Mouse (Mus musculus) megakaryocyte, embryonic 14.5 days (primary cell): ENCODE measurements around the gene Eif4h. TPM values are rescaled to one million over a fixed set of nuclear protein-coding genes. Genes with fewer than 3 reads are reported as not detected.
"Not testable (repeated sequence)": the region's sequence is repeated elsewhere in the genome, so short reads cannot be mapped to it uniquely, and the experiment has no call there.

Experiments
- H3K27me3 ChIP-seq: replicated peaks from 2 replicates; pipeline ENCODE3; 2012; ENCODE audit warnings: inconsistent platforms
- H3K36me3 ChIP-seq: replicated peaks from 2 replicates; pipeline ENCODE3; 2012; ENCODE audit warnings: low read length, inconsistent platforms, mixed read lengths
- H3K4me1 ChIP-seq: 2 replicates; pipeline ENCODE4 v1.6.1; 2012; ENCODE audit warnings: inconsistent platforms
- H3K4me3 ChIP-seq: replicated peaks from 2 replicates; pipeline ENCODE3; 2012; ENCODE audit warnings: moderate library complexity, mild to moderate bottlenecking, inconsistent platforms
- H3K9me3 ChIP-seq: 2 replicates; pipeline ENCODE4 v1.6.1; 2012; ENCODE audit warnings: inconsistent platforms
- FLI1 ChIP-seq: IDR thresholded peaks from 2 replicates; pipeline ENCODE4 v1.6.1; 2012; ENCODE audit warnings: low read length, inconsistent platforms, mixed read lengths
- GATA1 ChIP-seq: IDR thresholded peaks from 3 replicates; pipeline ENCODE4 v1.6.1; 2012; ENCODE audit warnings: mixed read lengths, low read length, inconsistent platforms, borderline replicate concordance
- polyA plus RNA-seq: library from polyadenylated mRNA; stranded (reverse); fragments of >175 nt; gene quantifications from 2 replicates; pipeline ENCODE4 v1.2.3, GENCODE M21; 2012; ENCODE audit warnings: low replicate concordance; ENCODE audit not compliant: insufficient read depth

Eif4h gene
- polyA plus RNA-seq, 1 experiment, result 156 TPM

DNA sequence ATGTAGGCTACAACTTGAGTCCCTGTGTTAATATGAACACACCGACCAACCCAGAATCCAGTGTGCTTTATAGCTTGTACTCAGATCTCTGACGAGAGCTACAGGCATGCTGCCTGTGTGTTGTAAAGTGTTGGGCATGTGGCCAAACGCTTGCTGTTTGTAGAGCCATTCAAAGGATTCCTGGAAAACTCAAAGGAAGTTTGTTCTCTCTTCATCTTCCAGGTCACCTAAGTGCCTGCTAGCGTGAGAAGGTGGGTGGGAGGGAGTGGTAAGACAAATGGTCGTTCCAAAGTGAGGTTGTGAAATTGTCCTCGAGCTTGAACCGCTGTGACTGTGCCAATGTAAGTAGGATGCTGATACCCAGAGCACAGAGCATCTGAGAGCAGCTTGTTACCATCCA is 12.7 kb upstream of the Eif4h start:
- no peak for TF ChIP-seq FLI1
- no peak for TF ChIP-seq GATA1
- Histone ChIP-seq H3K27me3 (peaks cover 1% of the 10 kb centered on the region), H3K36me3 (peaks cover 12% of the 10 kb centered on the region), H3K4me1 (peaks cover 9% of the 10 kb centered on the region), H3K9me3 (peaks cover 6% of the 10 kb centered on the region), H3K4me3 (no peak overlapping the region)

DNA sequence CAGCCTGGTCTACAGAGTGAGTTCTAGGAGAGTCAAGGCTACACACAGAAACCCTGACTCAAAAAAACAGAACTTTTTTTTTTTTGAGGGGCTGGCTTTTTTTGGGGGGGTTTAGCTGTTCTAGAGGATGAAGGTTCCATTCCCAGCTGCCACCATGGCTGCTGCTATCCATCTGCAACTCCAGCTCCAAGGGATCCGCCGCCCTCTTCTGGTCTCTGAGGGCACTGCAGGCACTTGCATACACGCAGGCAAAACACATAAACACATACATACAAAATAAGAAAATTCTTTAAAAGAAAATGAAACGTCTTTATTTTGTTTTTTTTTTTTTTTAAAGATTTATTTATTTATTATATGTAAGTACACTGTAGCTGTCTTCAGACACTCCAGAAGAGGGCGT is 11.6 kb upstream of the Eif4h start:
- TF ChIP-seq FLI1 (no peak), GATA1 (no peak)
- Histone ChIP-seq H3K9me3 (peaks cover 6% of the 10 kb centered on the region), H3K36me3 (peaks cover 2% of the 10 kb centered on the region), H3K4me3 (no peak overlapping the region), H3K4me1 (peaks cover 9% of the 10 kb centered on the region), H3K27me3 (peaks cover 1% of the 10 kb centered on the region)

DNA sequence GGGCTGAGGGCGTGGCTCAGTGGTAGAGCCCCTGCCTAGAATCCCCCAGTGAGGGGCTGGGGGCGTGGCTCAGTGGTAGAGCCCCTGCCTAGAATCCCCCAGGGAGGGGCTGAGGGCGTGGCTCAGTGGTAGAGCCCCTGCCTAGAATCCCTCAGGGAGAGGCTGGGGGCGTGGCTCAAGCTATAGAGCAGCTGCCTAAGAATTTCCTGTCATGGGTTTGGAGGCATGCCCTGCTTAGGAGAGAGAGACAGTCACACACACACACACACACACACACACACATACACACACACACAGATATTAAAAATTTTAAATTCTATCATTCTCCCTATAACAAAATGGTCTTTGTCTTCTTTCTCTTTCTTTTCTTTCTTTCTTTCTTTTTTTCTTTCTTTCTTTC is 9.7 kb upstream of the Eif4h start:
- not testable (repeated sequence) for H3K4me3 ChIP-seq
- peaks cover 19% of the 10 kb centered on the region for H3K4me1 ChIP-seq

DNA sequence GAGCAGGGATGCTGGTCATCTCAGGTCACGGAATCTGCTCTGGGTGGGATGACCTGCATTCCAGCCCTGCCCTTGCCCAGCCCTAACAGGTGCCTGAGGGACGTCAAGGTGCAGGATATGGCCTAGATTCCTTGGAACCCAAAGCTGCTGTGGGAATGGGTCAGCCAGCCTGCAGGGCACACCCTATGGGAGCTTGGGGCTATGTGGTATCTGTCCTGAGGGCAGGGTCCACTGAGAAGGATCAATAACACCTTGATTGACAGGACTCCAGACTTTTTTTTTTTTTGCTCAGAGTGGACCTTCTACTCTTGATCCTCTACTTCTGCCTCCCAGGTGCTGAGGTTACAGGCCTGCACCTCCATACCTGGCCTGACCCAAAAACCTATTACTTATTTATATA is 8.1 kb upstream of the Eif4h start:
- Histone ChIP-seq H3K27me3 (peaks cover 1% of the 10 kb centered on the region), H3K4me1 (peaks cover 20% of the 10 kb centered on the region), H3K4me3 (no peak overlapping the region), H3K36me3 (no peaks in the 10 kb centered on the region), H3K9me3 (peaks cover 3% of the 10 kb centered on the region; the same call in 1 of the 2 replicates)
- no peak for TF ChIP-seq GATA1
- no peak for TF ChIP-seq FLI1

More for the DNA sequence above, 9.7 kb upstream of the Eif4h start:
- H3K36me3 ChIP-seq, H3K27me3 ChIP-seq, H3K9me3 ChIP-seq: not testable (repeated sequence)

GRCm38 (mm10) chr5:134646461-134646860 is 7.2 kb upstream of the Eif4h start:
- Histone ChIP-seq H3K27me3 (peaks cover 1% of the 10 kb centered on the region), H3K36me3 (no peaks in the 10 kb centered on the region), H3K9me3 (peaks cover 3% of the 10 kb centered on the region; the same call in 1 of the 2 replicates), H3K4me3 (no peak overlapping the region), H3K4me1 (peaks cover 20% of the 10 kb centered on the region)
- TF ChIP-seq GATA1, result no peak

DNA sequence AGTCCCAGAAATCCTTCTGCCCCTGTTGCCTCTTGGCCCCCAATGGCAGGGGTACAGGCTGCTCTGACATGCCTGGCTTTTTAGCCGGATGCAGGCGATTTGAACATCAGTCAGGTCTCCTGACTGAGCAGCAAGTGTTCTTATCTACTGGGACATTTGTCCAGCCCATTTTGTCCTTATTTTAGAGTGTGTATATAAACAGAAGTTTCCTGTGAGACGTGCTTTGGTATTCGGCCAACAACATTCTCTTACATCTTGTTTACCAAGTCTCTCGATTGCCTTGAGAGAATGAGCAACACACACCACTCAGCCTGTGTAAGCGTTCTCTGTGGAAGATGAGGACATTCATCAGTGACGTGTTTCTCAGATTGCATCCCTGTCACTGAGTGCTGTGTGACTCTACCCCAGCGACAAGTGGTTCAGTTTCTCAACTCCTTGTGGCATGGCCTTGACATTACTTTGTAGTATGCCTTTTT is 5.4 kb upstream of the Eif4h start:
- peaks cover 1% of the 10 kb centered on the region for H3K27me3 ChIP-seq
- no peaks in the 10 kb centered on the region for H3K36me3 ChIP-seq
- H3K4me1 ChIP-seq, result peaks cover 23% of the 10 kb centered on the region
- H3K4me3 ChIP-seq, result peak overlapping the region; percentile 12
- TF ChIP-seq FLI1 (no peak), GATA1 (no peak)
- peaks cover 3% of the 10 kb centered on the region; the same call in 1 of the 2 replicates for H3K9me3 ChIP-seq

DNA sequence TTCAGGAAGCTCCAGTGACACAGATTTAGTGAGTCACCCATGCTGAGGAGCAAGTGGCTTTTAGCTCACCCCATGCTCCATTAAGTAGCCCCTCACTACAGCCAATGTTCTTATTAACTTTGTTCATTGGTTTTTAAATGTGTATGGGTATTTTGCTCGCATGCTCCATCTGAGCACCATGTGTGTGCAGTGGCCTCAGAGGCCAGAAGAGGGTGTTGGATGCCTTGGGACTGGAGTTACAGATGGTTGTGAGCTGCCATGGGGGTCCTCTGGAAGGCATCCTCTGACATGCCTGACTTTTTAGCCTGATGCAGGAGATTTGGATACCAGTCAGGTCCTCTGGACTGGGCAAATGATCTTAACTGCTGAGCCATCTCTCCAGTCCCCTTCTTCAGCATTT is 4.8 kb upstream of the Eif4h start:
- Histone ChIP-seq H3K4me1 (peaks cover 26% of the 10 kb centered on the region), H3K4me3 (no peak overlapping the region), H3K27me3 (peaks cover 1% of the 10 kb centered on the region), H3K9me3 (peaks cover 3% of the 10 kb centered on the region; the same call in 1 of the 2 replicates), H3K36me3 (no peaks in the 10 kb centered on the region)
- TF ChIP-seq GATA1 (no peak), FLI1 (no peak)

- Histone ChIP-seq H3K4me3 (no peak overlapping the region), H3K9me3 (no peaks in the 10 kb centered on the region), H3K4me1 (peaks cover 32% of the 10 kb centered on the region), H3K27me3 (no peaks in the 10 kb centered on the region), H3K36me3 (peaks cover 18% of the 10 kb centered on the region)
- TF ChIP-seq GATA1, result no peak
- TF ChIP-seq FLI1, result no peak
These were observed 1.1 kb upstream of the Eif4h start for GRCm38 (mm10) chr5:134640371-134640770.

GRCm38 (mm10) chr5:134638461-134639268 is 625 bp downstream of the Eif4h start:
- Histone ChIP-seq H3K9me3 (no peaks in the 10 kb centered on the region), H3K4me3 (peak overlapping the region; percentile 97), H3K27me3 (no peaks in the 10 kb centered on the region), H3K36me3 (peaks cover 31% of the 10 kb centered on the region), H3K4me1 (peaks cover 32% of the 10 kb centered on the region)
- no peak for TF ChIP-seq GATA1
- TF ChIP-seq FLI1, result no peak

DNA sequence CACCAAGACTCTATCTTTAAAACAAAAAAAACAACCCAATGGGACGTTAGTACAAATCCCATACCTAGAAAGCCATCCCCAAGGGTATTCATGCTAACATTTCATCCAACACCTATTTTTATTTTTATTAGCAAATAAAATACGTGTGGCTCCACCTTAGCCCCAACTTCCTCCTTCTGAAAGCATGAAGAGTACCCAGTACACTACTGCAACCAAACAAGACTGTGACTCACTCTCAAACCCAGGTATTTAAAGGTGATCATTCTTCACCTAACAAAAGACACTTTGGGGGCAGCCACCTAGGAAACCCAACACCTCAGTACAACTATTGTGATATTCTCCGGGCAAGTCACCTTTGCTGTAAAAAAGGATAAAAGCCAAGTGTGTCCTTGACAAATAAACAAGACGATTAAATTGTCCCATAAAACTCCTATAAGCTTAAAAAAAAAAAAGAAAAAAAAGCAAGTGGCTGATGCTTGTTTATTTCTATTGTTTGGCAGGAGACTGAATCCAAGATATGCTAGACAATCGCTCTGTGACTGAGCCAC is 1.4 kb downstream of the Eif4h start:
- TF ChIP-seq FLI1, result no peak
- no peak for TF ChIP-seq GATA1
- Histone ChIP-seq H3K9me3 (no peaks in the 10 kb centered on the region), H3K27me3 (no peaks in the 10 kb centered on the region), H3K4me1 (peaks cover 40% of the 10 kb centered on the region), H3K4me3 (peak overlapping the region; percentile 97), H3K36me3 (peaks cover 38% of the 10 kb centered on the region)
